Mouse (Mus musculus) testis, adult 2 months (tissue): ENCODE measurements around the gene Rnf220.

Source experiments
- CTCF ChIP-seq: fragments of 200-500 bp; IDR thresholded peaks from 2 replicates; pipeline ENCODE4 v1.5.1; 2012; ENCODE audit warnings: low read depth, mild to moderate bottlenecking, inconsistent platforms, low read length, moderate library complexity; ENCODE audit not compliant: control insufficient read depth, insufficient read depth, insufficient replicate concordance
- POLR2A ChIP-seq: fragments of 200-500 bp; IDR thresholded peaks from 2 replicates; pipeline ENCODE4 v1.6.1; 2012; ENCODE audit warnings: low read depth, mild to moderate bottlenecking, inconsistent platforms, low read length, moderate library complexity; ENCODE audit not compliant: control insufficient read depth

GRCm38 (mm10) chr4:117489566-117489965 lies 7.3 kb downstream of the Rnf220 start:
- TF ChIP-seq POLR2A, result no peak
- no peak for TF ChIP-seq CTCF
